Mouse (Mus musculus): ENCODE measurements around the gene Vps29.

Gene Vps29

DNA sequence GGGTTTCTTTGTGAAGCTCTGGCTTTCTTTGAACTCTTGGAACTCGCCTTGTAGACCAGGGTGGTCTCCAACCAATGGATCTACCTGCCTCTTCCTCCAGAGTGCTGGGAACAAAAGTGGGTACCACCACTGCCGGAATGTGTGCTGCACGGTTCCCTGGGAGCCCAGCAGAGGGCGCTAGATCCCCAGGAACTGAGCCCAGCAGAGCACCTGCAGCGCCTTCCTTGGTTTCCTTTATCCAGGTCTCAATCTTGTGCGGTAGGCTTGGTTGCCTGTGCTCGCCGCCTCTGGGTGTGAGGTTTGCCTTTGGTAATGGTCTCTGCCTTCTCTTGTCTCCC is 47.1 kb downstream of the Vps29 start:
- DNase-seq: peak; percentile 56

DNA sequence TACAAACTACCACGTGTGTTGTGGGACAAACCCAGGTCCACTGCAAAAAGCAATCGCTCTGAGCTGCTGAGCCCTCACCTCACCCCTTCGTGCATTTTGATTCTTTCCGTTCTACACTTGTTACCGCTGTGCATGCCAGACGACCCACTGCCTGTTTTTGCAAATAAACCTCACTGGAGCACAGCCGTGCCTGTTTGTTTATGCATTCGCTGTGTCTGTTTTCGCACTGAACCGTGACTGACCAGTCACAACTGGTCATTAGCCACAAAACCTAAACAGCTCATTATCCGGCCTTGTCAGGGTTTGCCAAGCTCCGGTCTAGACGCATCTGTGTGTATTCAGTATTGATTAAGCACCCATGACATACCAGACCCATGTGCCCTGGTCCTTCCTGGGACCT is 48.0 kb downstream of the Vps29 start:
- no peak for DNase-seq

GRCm38 (mm10) chr5:122402772-122403171 is 48.6 kb downstream of the Vps29 start:
- no peak for DNase-seq

DNA sequence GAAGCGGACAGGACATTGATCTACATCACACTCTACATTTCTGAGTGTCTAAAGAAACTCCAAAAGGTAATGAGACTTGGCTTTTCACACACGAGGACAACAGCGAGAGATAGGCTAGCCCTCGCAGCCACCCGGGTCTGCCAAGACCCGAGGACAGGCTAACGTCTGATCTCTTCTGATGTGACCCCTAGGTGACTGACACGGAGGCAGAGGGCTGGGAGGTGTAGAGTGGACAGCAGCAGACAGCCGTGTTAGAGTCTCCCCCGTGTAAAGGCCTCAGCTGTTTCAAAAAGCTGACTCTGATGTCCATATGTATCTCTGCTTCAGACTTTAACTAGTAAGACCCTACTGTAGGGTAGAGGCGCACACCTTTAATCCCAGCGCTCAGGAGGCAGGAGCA is 49.2 kb downstream of the Vps29 start:
- DNase-seq: no peak

DNA sequence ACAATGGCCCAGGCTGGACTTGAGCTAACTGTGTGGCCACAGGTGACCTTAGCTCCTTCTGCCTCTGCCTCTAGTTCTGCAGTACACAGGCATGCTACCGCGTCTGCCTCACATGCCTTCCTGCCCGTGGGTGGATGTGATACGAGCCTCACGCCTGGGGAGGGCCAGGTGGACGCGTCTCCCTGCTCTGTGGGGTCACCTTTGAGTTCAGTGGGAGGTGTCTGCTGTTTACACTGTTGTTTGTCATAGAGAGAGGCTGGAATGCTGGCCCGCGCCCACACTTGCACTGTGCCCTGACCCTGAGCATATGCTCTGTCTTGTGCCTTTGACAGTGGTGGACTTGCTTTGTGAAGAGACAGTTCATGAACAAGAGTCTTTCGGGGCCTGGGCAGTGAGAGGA is 51.4 kb downstream of the Vps29 start:
- no peak for DNase-seq

DNA sequence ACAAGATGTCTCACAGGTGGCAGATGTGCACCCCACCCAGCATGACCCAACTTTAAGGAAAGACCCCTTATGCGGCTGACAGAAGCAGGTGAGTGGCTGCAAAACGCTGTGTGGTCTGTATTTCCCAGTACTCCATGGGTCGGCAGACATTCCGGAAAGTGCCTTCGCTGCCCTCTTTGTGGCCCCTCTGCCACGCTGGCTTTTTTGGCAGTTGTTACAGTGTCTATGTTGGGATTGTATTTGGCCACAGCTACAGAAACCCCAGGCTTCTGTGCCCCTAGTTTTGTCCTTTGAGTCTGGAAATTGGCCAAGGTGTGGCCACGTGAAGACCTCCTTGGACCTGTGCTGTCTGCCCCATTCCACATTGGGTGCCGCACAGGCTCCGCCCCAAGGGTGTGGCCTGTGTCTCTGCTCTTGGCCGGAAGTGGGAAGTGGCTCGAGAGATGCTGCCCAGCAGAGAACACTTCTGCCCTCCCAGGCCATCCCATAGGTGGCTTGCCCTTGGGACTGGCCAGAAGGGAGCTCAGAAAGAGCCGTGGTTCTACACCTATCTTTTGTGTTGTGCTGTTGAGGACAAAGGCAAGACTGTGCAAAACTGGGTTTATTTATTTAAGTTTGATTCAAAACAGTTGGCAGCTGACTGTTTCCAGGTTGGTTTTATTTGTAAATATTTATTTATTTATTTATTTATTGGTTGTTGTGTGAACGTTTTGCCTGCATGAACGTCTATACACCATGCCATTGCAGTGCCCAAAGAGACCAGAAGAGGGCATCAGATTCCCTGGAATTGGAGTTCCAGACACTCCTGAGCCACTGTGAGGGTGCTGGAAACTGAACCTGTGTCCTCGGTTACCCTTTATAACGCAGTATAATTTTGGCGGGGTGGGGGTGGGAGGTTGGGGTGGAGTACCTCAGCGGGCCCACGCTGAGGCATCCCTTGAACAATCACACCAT is 55.8 kb downstream of the Vps29 start:
- no peak for DNase-seq

DNA sequence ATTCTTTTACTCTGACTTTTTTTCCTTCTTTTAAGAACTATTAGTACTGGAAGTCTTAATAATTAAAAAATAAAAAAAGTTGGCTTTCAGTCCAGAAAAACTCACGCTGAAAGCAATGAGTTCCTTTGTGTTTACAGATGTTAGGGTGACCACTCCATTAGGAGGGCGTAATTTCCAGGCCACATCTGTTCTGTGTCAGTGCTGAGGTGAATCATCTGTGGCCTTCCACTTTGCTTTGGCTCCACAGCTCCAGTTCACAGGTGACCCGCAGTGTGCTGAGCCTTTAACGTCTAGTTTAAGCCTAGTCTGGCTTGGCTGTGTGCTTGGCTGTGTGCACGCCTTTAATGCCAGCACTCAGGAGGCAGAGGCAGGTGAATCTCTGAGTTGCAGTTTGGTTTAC is 57.7 kb downstream of the Vps29 start:
- no peak for DNase-seq

DNA sequence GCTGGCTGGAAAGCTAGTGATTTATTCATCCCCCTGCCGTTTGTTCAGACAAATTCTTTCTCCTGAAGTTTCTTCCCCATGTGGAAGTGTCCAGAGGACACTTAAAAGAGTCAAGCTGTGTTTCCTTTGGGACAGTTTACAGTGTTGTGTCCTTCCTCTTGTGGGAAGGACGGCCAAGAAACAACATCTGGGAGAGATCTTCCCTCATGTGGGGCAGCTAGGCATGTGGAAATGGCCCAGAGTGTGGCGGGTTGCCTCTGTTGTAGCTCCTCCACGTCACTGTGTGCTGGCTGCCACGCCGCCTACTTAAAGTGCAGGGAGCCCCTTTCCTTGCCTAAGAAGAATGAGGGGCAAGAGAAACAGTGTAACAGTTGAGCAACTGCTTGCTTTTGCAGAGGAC is 58.7 kb downstream of the Vps29 start:
- DNase-seq: no peak

GRCm38 (mm10) chr5:122414351-122414750 is 60.2 kb downstream of the Vps29 start:
- DNase-seq: no peak
